In genomic region chr5:16082253-16082652, GRCm38 (mm10) we compare ENCODE assay signal across 24 mouse cellular contexts.
DNase-seq lines count a peak whose midpoint lies in the region; ATAC-seq and TF ChIP-seq lines count a peak whose summit lies in the region.
"Had no signal": no experiment of that assay in that cellular context is flagged by ENCODE, and none has a peak within 500 bp of the region (broad histone marks: within the 10 kb centered on the region; RNA-seq: fewer than 3 reads in every experiment).

No protein-coding gene starts in this region.

- no peak for DNase-seq in forebrain, embryonic 10.5 days (ENCODE audit: extremely low spot score, low spot score)
- DNase-seq in brain, adult 2 months (ENCODE audit: low read depth, low spot score) = peak; percentile 56
- peak; percentile 34 for DNase-seq in brain, embryonic 14.5 days (ENCODE audit: low read depth)
- DNase-seq in embryo, embryonic 9.5 days (ENCODE audit: extremely low spot score) = no peak
- DNase-seq in kidney, postnatal 14 days = no peak
- DNase-seq: adrenal gland, adult 2 months; adrenal gland, adult 8-10 months; adrenal gland, postnatal 10 days; adrenal gland, postnatal 14 days; adrenal gland, postnatal 25 days; adrenal gland, postnatal 36 days; B cell, adult 2 months; cerebellum, adult 11 months; cerebellum, adult 11-12 months; cerebellum, adult 18-20 months; cerebellum, adult 2 months had no signal

- no peaks in the 10 kb centered on the region for H3K36me3 ChIP-seq in forebrain, embryonic 15.5 days
- H3K36me3 ChIP-seq in forebrain, embryonic 13.5 days (ENCODE audit: poor library complexity, severe bottlenecking) = no peaks in the 10 kb centered on the region
- H3K36me3 ChIP-seq in forebrain, embryonic 16.5 days (ENCODE audit: control insufficient read depth, insufficient read depth) = no peaks in the 10 kb centered on the region
- H3K36me3 ChIP-seq in forebrain, embryonic 10.5 days (replicated peaks) = no peaks in the 10 kb centered on the region
- H3K36me3 ChIP-seq: G1E had no signal

- no peak overlapping the region for H3K4me2 ChIP-seq in forebrain, embryonic 15.5 days (replicated peaks)
- H3K4me2 ChIP-seq in forebrain, embryonic 13.5 days = no peak overlapping the region
- no peak overlapping the region for H3K4me2 ChIP-seq in forebrain, embryonic 16.5 days (ENCODE audit: low read length)

- H3K4me1 ChIP-seq in forebrain, embryonic 15.5 days = peaks cover 6% of the 10 kb centered on the region
- peaks cover 11% of the 10 kb centered on the region for H3K4me1 ChIP-seq in forebrain, embryonic 13.5 days
- peaks cover 4% of the 10 kb centered on the region; the same call in 1 of the 2 replicates for H3K4me1 ChIP-seq in forebrain, embryonic 16.5 days (replicated peaks; ENCODE audit: control insufficient read depth, insufficient read depth, low read length)
- no peaks in the 10 kb centered on the region for H3K4me1 ChIP-seq in forebrain, embryonic 10.5 days

- TF ChIP-seq POLR2A in brain, embryonic 14.5 days (IDR thresholded peaks at IDR 0.05; ENCODE audit: borderline replicate concordance, extremely low read depth, insufficient read depth, insufficient read length, poor library complexity, severe bottlenecking) = no peak

- TF ChIP-seq CTCF in brain, embryonic 14.5 days (IDR thresholded peaks at IDR 0.05; ENCODE audit: borderline replicate concordance, extremely low read depth, insufficient read depth, insufficient read length) = no peak

- no peaks in the 10 kb centered on the region for H3K27me3 ChIP-seq in forebrain, embryonic 15.5 days
- H3K27me3 ChIP-seq in forebrain, embryonic 13.5 days = no peaks in the 10 kb centered on the region
- no peaks in the 10 kb centered on the region for H3K27me3 ChIP-seq in forebrain, embryonic 16.5 days (replicated peaks; ENCODE audit: control insufficient read depth, insufficient read depth, low read length)
- no peaks in the 10 kb centered on the region for H3K27me3 ChIP-seq in forebrain, embryonic 10.5 days (ENCODE audit: poor library complexity, severe bottlenecking)
- H3K27me3 ChIP-seq: CH12.LX, Patski had no signal

- 79% methylated on average over 2 of the region's 2 CpGs for WGBS in forebrain, embryonic 15.5 days
- WGBS in forebrain, embryonic 13.5 days = 78% methylated on average over 2 of the region's 2 CpGs
- 79% methylated on average over 2 of the region's 2 CpGs for WGBS in forebrain, embryonic 16.5 days
- WGBS in forebrain, embryonic 10.5 days = 89% methylated on average over 2 of the region's 2 CpGs

- H3K9me3 ChIP-seq in forebrain, embryonic 15.5 days = no peaks in the 10 kb centered on the region
- H3K9me3 ChIP-seq in forebrain, embryonic 13.5 days (replicated peaks) = no peaks in the 10 kb centered on the region
- H3K9me3 ChIP-seq in forebrain, embryonic 16.5 days (ENCODE audit: control insufficient read depth, low read length) = no peaks in the 10 kb centered on the region
- no peaks in the 10 kb centered on the region for H3K9me3 ChIP-seq in forebrain, embryonic 10.5 days
- H3K9me3 ChIP-seq: G1E had no signal

- H3K4me3 ChIP-seq in forebrain, embryonic 15.5 days = no peak overlapping the region
- H3K4me3 ChIP-seq in forebrain, embryonic 13.5 days = no peak overlapping the region
- no peak overlapping the region for H3K4me3 ChIP-seq in forebrain, embryonic 16.5 days (replicated peaks; ENCODE audit: low read length)
- H3K4me3 ChIP-seq in forebrain, embryonic 10.5 days = no peak overlapping the region

- 0 out of 2 replicates have a peak, but pooled peaks have one; percentile 32 for ATAC-seq in forebrain, embryonic 15.5 days (replicated peaks)
- no peak for ATAC-seq in forebrain, embryonic 13.5 days
- ATAC-seq in forebrain, embryonic 16.5 days = peak; percentile 66; the same call in 1 of the 2 replicates
- ATAC-seq: activated CD4-positive, CD25-positive, alpha-beta regulatory T cell, adult 4 months; CD4-positive, CD25-positive, alpha-beta regulatory T cell, adult 4 months; Patski had no signal

- no peak overlapping the region for H3K27ac ChIP-seq in forebrain, embryonic 15.5 days (replicated peaks)
- no peak overlapping the region for H3K27ac ChIP-seq in forebrain, embryonic 13.5 days
- no peak overlapping the region for H3K27ac ChIP-seq in forebrain, embryonic 16.5 days (ENCODE audit: low read length)
- H3K27ac ChIP-seq in forebrain, embryonic 10.5 days = no peak overlapping the region

- H3K9ac ChIP-seq in forebrain, embryonic 15.5 days (replicated peaks) = no peak overlapping the region
- H3K9ac ChIP-seq in forebrain, embryonic 13.5 days = no peak overlapping the region
- H3K9ac ChIP-seq in forebrain, embryonic 16.5 days (replicated peaks; ENCODE audit: low read depth, low read length) = no peak overlapping the region

Comparison
In these comparisons a context has a peak if more than half of its experiments do, and no peak if none do; other contexts are left out.
1. DNase-seq: peak in brain, adult 2 months (single experiment) and brain, embryonic 14.5 days (single experiment); none in forebrain, embryonic 10.5 days (single experiment), embryo, embryonic 9.5 days (single experiment) and kidney, postnatal 14 days (single experiment).